8 mouse cellular contexts compared by ENCODE assay signal in genomic region chr9:28405816-28406215, GRCm38 (mm10).
DNase-seq lines count a peak whose midpoint lies in the region; ATAC-seq and TF ChIP-seq lines count a peak whose summit lies in the region.
"Had no signal": no experiment of that assay in that cellular context is flagged by ENCODE, and none has a peak within 500 bp of the region (broad histone marks: within the 10 kb centered on the region; RNA-seq: fewer than 3 reads in every experiment).

No protein-coding gene starts in this region.

- H3K27ac ChIP-seq in midbrain, postnatal 0 days (ENCODE audit: low read depth, low read length) = no peak overlapping the region
- H3K27ac ChIP-seq in intestine, embryonic 15.5 days = no peak overlapping the region
- H3K27ac ChIP-seq: liver, embryonic 13.5 days had no signal

- H3K4me3 ChIP-seq in E14TG2a.4 (replicated peaks; ENCODE audit: low read length) = no peak overlapping the region
- H3K4me3 ChIP-seq in midbrain, postnatal 0 days (ENCODE audit: low read depth, low read length) = peak overlapping the region; percentile 58
- no peak overlapping the region for H3K4me3 ChIP-seq in intestine, embryonic 15.5 days (replicated peaks)
- H3K4me3 ChIP-seq: liver, embryonic 13.5 days had no signal

- peak; percentile 50 to 56 for DNase-seq in layer of hippocampus, postnatal 10 days (ENCODE audit: low spot score in 2 of 2)
- no peak for DNase-seq in layer of hippocampus, postnatal 36 days
- DNase-seq in Patski (ENCODE audit: low read depth, low spot score) = no peak
- peak; percentile 33 for DNase-seq in embryo, embryonic 9.5 days (ENCODE audit: extremely low spot score)
- DNase-seq in midbrain, postnatal 0 days (ENCODE audit: low spot score) = peak; percentile 77
- DNase-seq: liver, embryonic 13.5 days had no signal

- POLR2A ChIA-PET in Patski (lab: Charles Lee) = no interaction called here

- H3K36me3 ChIP-seq in E14TG2a.4 (ENCODE audit: insufficient read depth, low read length) = no peaks in the 10 kb centered on the region
- H3K36me3 ChIP-seq in midbrain, postnatal 0 days (ENCODE audit: insufficient read depth, low read length) = no peaks in the 10 kb centered on the region
- no peaks in the 10 kb centered on the region for H3K36me3 ChIP-seq in intestine, embryonic 15.5 days
- H3K36me3 ChIP-seq: liver, embryonic 13.5 days had no signal

- H3K4me1 ChIP-seq in E14TG2a.4 (replicated peaks; ENCODE audit: low read depth, low read length) = peaks cover 11% of the 10 kb centered on the region
- H3K4me1 ChIP-seq in midbrain, postnatal 0 days (ENCODE audit: insufficient read depth, low read length) = peaks cover 12% of the 10 kb centered on the region; the same call in 1 of the 2 replicates
- peaks cover 6% of the 10 kb centered on the region; the same call in 1 of the 2 replicates for H3K4me1 ChIP-seq in intestine, embryonic 15.5 days (replicated peaks)
- H3K4me1 ChIP-seq: liver, embryonic 13.5 days had no signal

- H3K9ac ChIP-seq in midbrain, postnatal 0 days (replicated peaks; ENCODE audit: low read length, poor library complexity, severe bottlenecking) = no peak overlapping the region
- no peak overlapping the region for H3K9ac ChIP-seq in intestine, embryonic 15.5 days
- H3K9ac ChIP-seq: liver, embryonic 13.5 days had no signal

- ATAC-seq in Patski = no peak
- ATAC-seq in midbrain, postnatal 0 days (ENCODE audit: low FRiP score) = no peak
- no peak for ATAC-seq in intestine, embryonic 15.5 days

- peaks cover 13% of the 10 kb centered on the region for H3K9me3 ChIP-seq in E14TG2a.4 (ENCODE audit: low read length)
- H3K9me3 ChIP-seq in midbrain, postnatal 0 days (ENCODE audit: low read length) = no peaks in the 10 kb centered on the region
- no peaks in the 10 kb centered on the region for H3K9me3 ChIP-seq in intestine, embryonic 15.5 days
- H3K9me3 ChIP-seq: liver, embryonic 13.5 days had no signal

- CTCF ChIA-PET in Patski (lab: Charles Lee) = interaction anchor here (0.7 to 2.0 kb wide), 8 partner anchors 16 to 1052 kb away, joined by 3 to 8 read pairs (median 4); no protein-coding TSS in a partner anchor

- in situ Hi-C loops in Patski (cut with MboI; ENCODE audit: low pct_unique_long_range_greater_than_20kb) = no loop called here

- TF ChIP-seq CTCF in E14TG2a.4 (conservative IDR thresholded peaks at IDR 0.05; ENCODE audit: low read length) (peak; percentile 86), Patski (IDR thresholded peaks at IDR 0.05) (peak; percentile 73)
- peak; percentile 93 for TF ChIP-seq CTCF in midbrain, postnatal 0 days (IDR thresholded peaks at IDR 0.05)

- 0% methylated on average over 1 of the region's 1 CpGs for WGBS in midbrain, postnatal 0 days
- 3% methylated on average over 1 of the region's 1 CpGs for WGBS in intestine, embryonic 15.5 days

- H3K27me3 ChIP-seq in E14TG2a.4 (ENCODE audit: insufficient read depth, low read length) = peaks cover 47% of the 10 kb centered on the region
- peaks cover 53% of the 10 kb centered on the region for H3K27me3 ChIP-seq in Patski
- no peaks in the 10 kb centered on the region for H3K27me3 ChIP-seq in midbrain, postnatal 0 days (ENCODE audit: insufficient read depth, low read length)
- H3K27me3 ChIP-seq in intestine, embryonic 15.5 days (replicated peaks) = peaks cover 18% of the 10 kb centered on the region

- peak overlapping the region; percentile 97; the same call in 1 of the 2 replicates for H3K4me2 ChIP-seq in midbrain, postnatal 0 days (ENCODE audit: low read depth, low read length, poor library complexity, severe bottlenecking)
- H3K4me2 ChIP-seq in intestine, embryonic 15.5 days (replicated peaks) = no peak overlapping the region
- H3K4me2 ChIP-seq: liver, embryonic 13.5 days had no signal

Comparison
In these comparisons a context has a peak if more than half of its experiments do, and no peak if none do; other contexts are left out.
1. DNase-seq: peak in layer of hippocampus, postnatal 10 days (2 of 2), embryo, embryonic 9.5 days (single experiment) and midbrain, postnatal 0 days (single experiment); none in layer of hippocampus, postnatal 36 days (0 of 2) and Patski (single experiment).
2. Peak in every context shown above with its lines, with median percentiles within 50 percentile points of each other: CTCF ChIP-seq.